Mouse (Mus musculus): ENCODE measurements around the gene Igf2r. TPM values are rescaled to one million over a fixed set of nuclear protein-coding genes. Genes with fewer than 3 reads are reported as not detected.

Gene Igf2r
- polyA plus RNA-seq, 1 experiment = 27.7 TPM

GRCm38 (mm10) chr17:12645461-12645860 is 124.0 kb downstream of the Igf2r start:
- H3K4me3 ChIP-seq (ENCODE audit: control insufficient read depth, insufficient read depth, low read length) = no peak overlapping the region
- no peak for DNase-seq
- no peak for TF ChIP-seq POLR2A (IDR thresholded peaks at IDR 0.05; ENCODE audit: control insufficient read depth, extremely low read depth, insufficient read depth, low read length, poor library complexity)
- TF ChIP-seq CTCF (IDR thresholded peaks at IDR 0.05; ENCODE audit: borderline replicate concordance, control insufficient read depth, extremely low read depth, insufficient read depth, low read length, poor library complexity) = no peak
- H3K27ac ChIP-seq (ENCODE audit: control insufficient read depth, insufficient read depth, low read length) = no peak overlapping the region
- no peaks in the 10 kb centered on the region for H3K36me3 ChIP-seq (ENCODE audit: control insufficient read depth, insufficient read depth, low read length)
- H3K4me1 ChIP-seq (replicated peaks; ENCODE audit: control insufficient read depth, insufficient read depth, low read length) = peaks cover 4% of the 10 kb centered on the region; the same call in 1 of the 2 replicates
- H3K27me3 ChIP-seq (ENCODE audit: control insufficient read depth, insufficient read depth, low read length) = no peaks in the 10 kb centered on the region
- WGBS = 96% methylated on average over 5 of the region's 5 CpGs

GRCm38 (mm10) chr17:12641087-12641486 is 128.4 kb downstream of the Igf2r start:
- Histone ChIP-seq H3K4me1 (replicated peaks; ENCODE audit: control insufficient read depth, insufficient read depth, low read length) (no peaks in the 10 kb centered on the region), H3K4me3 (ENCODE audit: control insufficient read depth, insufficient read depth, low read length) (no peak overlapping the region), H3K27ac (ENCODE audit: control insufficient read depth, insufficient read depth, low read length) (no peak overlapping the region), H3K27me3 (ENCODE audit: control insufficient read depth, insufficient read depth, low read length) (no peaks in the 10 kb centered on the region), H3K36me3 (ENCODE audit: control insufficient read depth, insufficient read depth, low read length) (no peaks in the 10 kb centered on the region)
- DNase-seq = no peak
- TF ChIP-seq CTCF (IDR thresholded peaks at IDR 0.05; ENCODE audit: borderline replicate concordance, control insufficient read depth, extremely low read depth, insufficient read depth, low read length, poor library complexity) (no peak), POLR2A (IDR thresholded peaks at IDR 0.05; ENCODE audit: control insufficient read depth, extremely low read depth, insufficient read depth, low read length, poor library complexity) (no peak)
- WGBS = 47% methylated on average over 4 of the region's 4 CpGs

- no peak for DNase-seq
- TF ChIP-seq CTCF (IDR thresholded peaks at IDR 0.05; ENCODE audit: borderline replicate concordance, control insufficient read depth, extremely low read depth, insufficient read depth, low read length, poor library complexity) (no peak), POLR2A (IDR thresholded peaks at IDR 0.05; ENCODE audit: control insufficient read depth, extremely low read depth, insufficient read depth, low read length, poor library complexity) (no peak)
- no peaks in the 10 kb centered on the region for H3K36me3 ChIP-seq (ENCODE audit: control insufficient read depth, insufficient read depth, low read length)
Observed at GRCm38 (mm10) chr17:12639585-12639984, 129.9 kb downstream of the Igf2r start.

GRCm38 (mm10) chr17:12634814-12635213 is 134.7 kb downstream of the Igf2r start:
- TF ChIP-seq CTCF (IDR thresholded peaks at IDR 0.05; ENCODE audit: borderline replicate concordance, control insufficient read depth, extremely low read depth, insufficient read depth, low read length, poor library complexity) = no peak
- no peak for TF ChIP-seq POLR2A (IDR thresholded peaks at IDR 0.05; ENCODE audit: control insufficient read depth, extremely low read depth, insufficient read depth, low read length, poor library complexity)
- DNase-seq = no peak
- Histone ChIP-seq H3K27ac (ENCODE audit: control insufficient read depth, insufficient read depth, low read length) (no peak overlapping the region), H3K4me3 (ENCODE audit: control insufficient read depth, insufficient read depth, low read length) (no peak overlapping the region), H3K27me3 (ENCODE audit: control insufficient read depth, insufficient read depth, low read length) (no peaks in the 10 kb centered on the region), H3K36me3 (ENCODE audit: control insufficient read depth, insufficient read depth, low read length) (no peaks in the 10 kb centered on the region), H3K4me1 (replicated peaks; ENCODE audit: control insufficient read depth, insufficient read depth, low read length) (no peaks in the 10 kb centered on the region)
- 68% methylated on average over 4 of the region's 4 CpGs for WGBS

More at GRCm38 (mm10) chr17:12639585-12639984, 129.9 kb downstream of the Igf2r start:
- Histone ChIP-seq H3K4me1 (replicated peaks; ENCODE audit: control insufficient read depth, insufficient read depth, low read length) (no peaks in the 10 kb centered on the region), H3K4me3 (ENCODE audit: control insufficient read depth, insufficient read depth, low read length) (no peak overlapping the region), H3K27me3 (ENCODE audit: control insufficient read depth, insufficient read depth, low read length) (no peaks in the 10 kb centered on the region), H3K27ac (ENCODE audit: control insufficient read depth, insufficient read depth, low read length) (no peak overlapping the region)
- WGBS = 90% methylated on average over 3 of the region's 3 CpGs

Other genes starting within 250 kb of the Igf2r start
- 0.38 and 0.54 TPM in 2 replicates for gene Slc22a2, start 185.5 kb downstream of the Igf2r start, polyA plus RNA-seq (2012; rRNA removed)
- 0.80 and 1.1 TPM in 2 replicates for gene Slc22a1, start 93.8 kb downstream of the Igf2r start, polyA plus RNA-seq (2012; rRNA removed)
- gene Mas1, start 98.5 kb upstream of the Igf2r start, polyA plus RNA-seq (2012; rRNA removed) = 0.28 and 0.66 TPM in 2 replicates
- gene Mrgprh, start 106.4 kb upstream of the Igf2r start, polyA plus RNA-seq (2012; rRNA removed) = 0.24 TPM in 1 of 2 replicates, not detected in the other
- gene Pnldc1, start 140.6 kb upstream of the Igf2r start, polyA plus RNA-seq (2012; rRNA removed) = 1.8 and 2.1 TPM in 2 replicates
- gene Tcp1, start 146.0 kb upstream of the Igf2r start, polyA plus RNA-seq (2012; rRNA removed) = 82.2 and 93.1 TPM in 2 replicates
- 48.4 and 54.8 TPM in 2 replicates for gene Mrpl18, start 146.7 kb upstream of the Igf2r start, polyA plus RNA-seq (2012; rRNA removed)
- 0.19 and 0.37 TPM in 2 replicates for gene Acat3, start 170.9 kb upstream of the Igf2r start, polyA plus RNA-seq (2012; rRNA removed)
- gene Acat2, start 191.1 kb upstream of the Igf2r start, polyA plus RNA-seq (2012; rRNA removed) = 13.1 and 20.6 TPM in 2 replicates
- 31.1 and 31.2 TPM in 2 replicates for gene Wtap, start 224.5 kb upstream of the Igf2r start, polyA plus RNA-seq (2012; rRNA removed)
- 256 and 263 TPM in 2 replicates for gene Sod2, start 237.2 kb upstream of the Igf2r start, polyA plus RNA-seq (2012; rRNA removed)